Mouse (Mus musculus) heart, postnatal 14 days (tissue): Measurements from ENCODE around the gene A630023A22Rik. TPM values are rescaled to one million over a fixed set of nuclear protein-coding genes. Genes with fewer than 3 reads are reported as not detected.

Experiments
- DNase-seq, 2 experiments: peaks; one replicate each; pipeline ENCODE4 v3.0.0; 2021 to 2022
- intact Hi-C: fragments of 180-260 bp; cut with DNase I; formaldehyde crosslinking; loops from one replicate; pipeline ENCODE4 v1.15.1; 2025
- total RNA-seq, 2 experiments: library from RNA; stranded (reverse); gene quantifications; 2 replicates each; pipeline ENCODE4 v1.2.3; 2021

The A630023A22Rik gene
- total RNA-seq, 2 experiments from 2014 or later, result not detected

- intact Hi-C loops, result loop anchor here (10.0 kb wide), 1 partner anchor 285 kb away; the partner anchor contains the start of genes Mmrn2 and Sncg
- DNase-seq, result no peak
Observed at GRCm38 (mm10) chr14:34089796-34090195, 12.8 kb downstream of the A630023A22Rik start.

DNA sequence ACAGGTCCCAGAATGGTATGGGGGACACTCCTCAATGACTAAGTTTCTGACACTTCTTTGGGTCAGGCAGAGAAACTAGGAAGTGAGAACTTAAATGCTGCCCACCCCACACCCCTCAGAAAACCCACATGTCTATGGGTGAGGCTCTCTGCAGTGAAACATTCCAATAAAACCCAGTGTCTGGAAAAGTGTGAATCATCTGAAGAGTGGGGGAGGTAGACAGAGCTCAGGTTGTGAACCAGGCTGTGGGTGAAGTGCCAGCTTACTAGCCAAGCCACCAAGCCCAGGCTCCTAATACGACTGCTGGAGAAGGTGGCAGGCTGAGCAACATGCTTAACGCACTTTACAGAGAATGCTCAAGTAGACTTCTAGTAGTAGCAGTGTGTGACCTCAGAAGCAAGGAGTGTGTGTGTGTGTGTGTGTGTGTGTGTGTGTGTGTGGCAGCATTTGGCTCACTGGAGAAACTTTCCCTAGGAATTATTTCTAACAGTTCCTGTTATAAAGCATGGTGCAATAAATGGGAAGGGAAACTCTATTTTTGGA is 14.6 kb downstream of the A630023A22Rik start:
- intact Hi-C loops, result loop anchor here (10.0 kb wide), 1 partner anchor 287 kb away; the partner anchor contains the start of genes Mmrn2 and Sncg
- DNase-seq, result no peak

DNA sequence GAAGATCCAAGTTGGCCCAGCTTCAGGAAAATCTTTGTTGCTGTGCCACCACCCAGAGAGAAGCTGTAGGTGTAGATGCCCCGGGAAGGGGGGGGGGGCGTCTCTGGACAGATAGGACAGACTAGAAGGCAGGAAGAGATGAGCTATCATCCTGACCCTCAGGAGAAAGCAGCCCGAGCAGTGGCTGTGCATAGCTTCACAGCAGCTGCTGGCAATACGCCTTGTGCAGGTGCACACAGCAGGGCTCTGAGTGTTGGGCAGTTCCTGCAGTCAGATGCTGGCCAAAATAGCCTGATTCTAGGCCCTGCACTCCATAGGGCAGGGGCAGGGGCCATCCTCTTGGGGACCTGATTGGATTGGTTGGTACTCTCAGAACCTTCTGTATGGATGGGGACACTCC is 15.7 kb downstream of the A630023A22Rik start:
- no peak for DNase-seq
- intact Hi-C loops, result loop anchor here (10.0 kb wide), 1 partner anchor 288 kb away; the partner anchor contains the start of genes Mmrn2 and Sncg

- intact Hi-C loops, result loop anchor here (10.0 kb wide), 1 partner anchor 289 kb away; the partner anchor contains the start of genes Mmrn2 and Sncg
- DNase-seq, result peak in 1 of 2 experiments; percentile 12
Observed at GRCm38 (mm10) chr14:34085731-34086130, 16.8 kb downstream of the A630023A22Rik start, which contains the start of gene Anxa8. Gene Anxa8, plus strand, starts transcription at chr14:34085981.

DNA sequence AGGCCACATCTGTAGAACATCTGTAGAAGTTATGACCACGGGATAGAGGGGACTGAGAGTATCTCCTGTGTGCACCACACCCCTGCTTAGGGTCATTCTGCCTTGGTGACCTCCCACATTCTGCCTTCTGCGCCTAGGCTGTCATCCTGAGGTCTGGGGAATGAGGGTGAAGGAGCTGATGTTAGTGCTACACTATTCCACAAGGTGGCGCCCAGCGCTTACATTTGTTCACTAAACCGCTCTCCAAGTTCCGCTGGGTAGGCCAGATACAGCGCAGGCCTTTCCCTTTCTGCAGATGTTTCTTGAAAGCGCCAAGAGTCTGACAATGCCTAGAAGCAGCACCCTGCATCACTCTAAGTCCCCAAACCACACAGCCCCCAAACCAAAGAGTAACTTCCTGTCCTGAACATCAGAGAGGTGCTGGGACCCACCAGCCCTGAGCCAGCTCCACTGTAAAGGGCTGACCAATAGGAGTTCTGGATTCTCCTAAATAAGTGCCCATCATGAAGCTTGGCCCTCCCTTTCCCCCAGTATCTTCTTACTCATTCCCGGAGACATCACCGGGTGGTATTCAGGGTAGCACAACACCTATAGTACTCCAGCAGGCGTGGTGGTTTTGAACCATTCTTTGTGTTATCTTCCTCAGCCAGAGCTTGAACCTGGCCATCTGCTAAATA is 22.1 kb downstream of the A630023A22Rik start:
- peak; percentile 78 to 84 for DNase-seq
- intact Hi-C loops, result loop anchor here (1.0 to 10.0 kb wide), 5 partner anchors 25 to 294 kb away; partner anchors contain the start of genes Mmrn2 and Sncg

- intact Hi-C loops, result no loop called here
- DNase-seq, result no peak
Observed at GRCm38 (mm10) chr14:34078293-34078692, 24.3 kb downstream of the A630023A22Rik start.

- intact Hi-C loops, result no loop called here
- no peak for DNase-seq
Observed at GRCm38 (mm10) chr14:34077222-34077621, 25.3 kb downstream of the A630023A22Rik start.

GRCm38 (mm10) chr14:34075346-34075745 is 27.2 kb downstream of the A630023A22Rik start:
- peak in 1 of 2 experiments; percentile 29 for DNase-seq
- intact Hi-C loops, result no loop called here

- DNase-seq, result no peak
- intact Hi-C loops, result no loop called here
Observed at GRCm38 (mm10) chr14:34071665-34072064, 30.9 kb downstream of the A630023A22Rik start.

DNA sequence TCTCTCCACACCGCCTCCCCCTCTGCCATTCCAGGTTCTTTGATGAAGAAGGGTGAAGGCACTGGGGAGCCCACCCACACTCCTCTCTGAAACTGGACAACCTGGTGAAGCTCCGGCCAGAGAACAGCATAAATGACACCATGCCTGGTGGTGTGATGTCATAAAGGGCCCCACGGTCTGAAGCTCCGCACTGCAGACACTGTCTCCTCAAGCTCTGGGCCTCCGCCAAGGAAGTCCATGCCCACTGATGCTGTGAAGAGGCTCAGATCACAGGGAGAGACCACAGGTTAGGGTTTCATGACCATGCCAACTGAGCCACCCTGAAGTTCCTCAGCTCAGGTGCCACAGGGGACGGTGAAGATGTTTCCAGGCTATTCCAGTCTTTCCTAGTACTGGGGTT is 50.0 kb downstream of the A630023A22Rik start, which contains the start of gene Antxrl:
Gene Antxrl, plus strand, starts transcription at position 192 of the 400 bp plus-strand sequence.
- intact Hi-C loops, result no loop called here
- DNase-seq, result no peak

- intact Hi-C loops, result no loop called here
- DNase-seq, result no peak
Observed at GRCm38 (mm10) chr14:34050101-34050779, 52.3 kb downstream of the A630023A22Rik start.

- no peak for DNase-seq
Observed at GRCm38 (mm10) chr14:34043341-34043740, 59.2 kb downstream of the A630023A22Rik start.

DNA sequence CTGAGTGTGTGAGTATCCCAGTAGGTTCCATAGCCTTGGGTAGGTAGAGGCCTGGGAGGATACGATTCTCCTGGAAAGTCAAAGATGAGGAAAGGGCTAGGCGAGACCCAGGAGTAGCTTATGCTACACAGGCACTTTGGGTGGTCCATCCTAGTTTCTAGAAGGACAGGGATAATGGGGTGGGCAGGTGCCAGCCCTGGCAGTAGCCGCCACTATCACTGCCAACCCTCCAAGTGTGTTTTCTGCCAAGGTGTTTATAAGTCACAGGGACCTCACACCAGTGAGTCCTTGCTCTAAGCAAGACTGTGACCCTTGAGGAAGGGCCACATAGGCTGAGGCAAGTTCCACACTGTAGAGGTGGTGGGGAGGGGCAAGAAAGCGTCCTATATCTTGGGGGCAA is 61.3 kb downstream of the A630023A22Rik start:
- intact Hi-C loops, result no loop called here
- no peak for DNase-seq

More at GRCm38 (mm10) chr14:34043341-34043740, 59.2 kb downstream of the A630023A22Rik start:
- intact Hi-C loops, result no loop called here

DNA sequence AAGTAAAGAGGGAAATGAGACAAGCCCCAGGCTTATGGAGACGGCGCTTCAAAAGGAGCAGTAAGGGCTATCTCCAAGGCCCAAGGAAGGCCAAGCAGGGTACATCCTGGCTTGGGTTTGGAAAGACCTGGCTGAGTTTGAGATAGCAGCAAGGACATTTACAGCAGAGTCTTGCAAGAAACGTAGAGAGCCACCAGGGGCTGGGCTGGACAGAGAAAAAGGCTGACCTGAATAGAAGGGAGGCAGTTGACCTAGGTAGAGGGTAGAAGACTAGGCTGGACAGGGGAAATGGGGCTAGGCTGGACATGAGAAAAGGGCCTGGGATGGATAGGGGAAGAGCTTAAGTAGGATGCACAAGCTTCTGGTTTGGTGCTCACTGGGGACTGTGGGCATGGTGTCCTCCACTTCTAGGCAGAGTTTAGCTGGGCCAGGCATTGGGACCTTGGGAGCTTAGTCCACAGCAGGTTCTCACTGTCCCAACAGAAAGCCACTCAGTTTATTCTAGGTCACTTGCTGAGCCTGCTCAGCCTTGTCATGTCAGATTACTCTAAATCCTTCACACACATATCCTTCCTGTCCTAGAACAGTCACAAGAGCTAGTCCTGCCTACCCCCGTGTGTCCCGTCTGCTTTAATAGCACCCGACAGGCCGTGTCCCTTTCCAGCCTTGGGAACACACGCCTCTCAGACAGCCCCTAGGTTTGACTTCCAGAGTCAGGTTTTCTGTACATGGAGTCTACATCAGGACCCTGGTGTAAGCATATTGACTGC is 68.5 kb downstream of the A630023A22Rik start:
- intact Hi-C loops, result no loop called here
- no peak for DNase-seq

- intact Hi-C loops, result no loop called here
- DNase-seq, result peak in 1 of 2 experiments; percentile 8
Observed at GRCm38 (mm10) chr14:34026710-34027109, 75.8 kb downstream of the A630023A22Rik start.

- no peak for DNase-seq
- intact Hi-C loops, result no loop called here
Observed at GRCm38 (mm10) chr14:34016938-34017337, 85.6 kb downstream of the A630023A22Rik start.

DNA sequence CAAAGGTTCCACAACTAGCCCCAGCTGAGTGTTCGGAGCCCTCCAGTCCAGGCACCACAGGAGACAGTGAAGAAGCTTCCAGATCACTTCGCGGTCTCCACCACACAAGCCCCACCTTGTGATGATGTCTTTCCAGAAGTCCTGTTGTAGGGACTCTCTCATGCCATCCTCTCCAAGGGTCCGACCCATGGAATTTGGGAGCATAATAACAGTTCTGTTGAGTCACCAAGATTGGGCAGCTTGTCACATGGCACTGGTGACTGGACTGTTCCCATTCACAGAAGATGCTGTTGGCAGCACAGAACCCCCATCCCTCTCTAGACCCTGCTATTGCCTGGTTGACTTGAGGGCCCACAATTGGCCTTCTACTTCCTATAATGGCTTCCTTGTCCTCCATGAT is 86.2 kb downstream of the A630023A22Rik start, which contains the start of gene Gm5460:
Gene Gm5460, plus strand, starts transcription at position 378 of the 400 bp plus-strand sequence.
- intact Hi-C loops, result no loop called here
- no peak for DNase-seq

DNA sequence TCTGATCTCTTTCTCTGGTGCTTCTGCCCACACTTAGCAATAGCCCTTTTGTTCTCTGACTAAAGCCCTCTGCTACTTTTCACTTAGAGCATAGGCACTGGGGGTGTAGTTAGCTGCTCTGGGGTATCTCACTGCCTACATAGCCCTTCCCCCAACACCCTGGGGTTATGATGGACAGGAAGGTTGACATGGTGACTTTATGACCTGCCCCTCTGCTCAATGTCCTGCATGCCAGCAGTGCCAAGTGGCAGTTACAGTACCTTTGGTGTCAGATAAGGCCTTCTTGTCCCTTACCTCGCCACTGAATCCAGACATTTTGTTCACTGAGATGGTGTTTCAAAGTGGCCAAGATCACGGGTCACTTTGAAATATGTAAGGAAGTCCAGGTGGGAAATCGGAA is 87.5 kb downstream of the A630023A22Rik start, which contains the start of gene Gm30083:
Gene Gm30083, minus strand, starts transcription at position 120 of the 400 bp plus-strand sequence.
- intact Hi-C loops, result no loop called here
- DNase-seq, result no peak

DNA sequence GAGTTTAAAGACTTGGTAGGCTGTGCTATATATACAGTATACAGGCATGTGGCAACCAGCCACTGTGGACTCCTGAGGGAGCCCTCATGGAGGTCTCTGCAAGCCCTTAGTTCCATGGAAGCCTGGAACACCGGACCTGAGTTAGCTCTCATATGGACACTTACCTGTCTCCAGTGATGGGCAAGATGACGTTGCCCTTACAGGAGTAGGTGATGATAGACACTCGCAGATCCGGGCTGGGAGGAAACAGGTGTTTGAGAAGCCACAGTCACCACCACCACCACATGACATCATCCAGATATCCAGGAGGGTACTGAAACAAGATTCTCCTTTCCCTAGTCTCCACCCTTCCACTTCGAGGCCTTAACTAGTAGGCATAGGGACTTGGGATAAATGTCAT is 100.2 kb downstream of the A630023A22Rik start:
- intact Hi-C loops, result no loop called here
- no peak for DNase-seq

- DNase-seq, result no peak
- intact Hi-C loops, result no loop called here
Observed at GRCm38 (mm10) chr14:34001445-34001844, 101.1 kb downstream of the A630023A22Rik start.
